In genomic region chr1:125435018-125435368, GRCm38 (mm10) we compare ENCODE assay signal across 8 mouse cellular contexts. TPM values are rescaled to one million over a fixed set of nuclear protein-coding genes. Genes with fewer than 3 reads are reported as not detected.
A peak's percentile ranks its signal among the peaks of the same experiment; 100 is the strongest.
DNase-seq lines count a peak whose midpoint lies in the region; ATAC-seq and TF ChIP-seq lines count a peak whose summit lies in the region.

No protein-coding gene starts in this region.

- peaks cover 4% of the 10 kb centered on the region; the same call in 1 of the 2 replicates for H3K4me1 ChIP-seq in embryonic facial prominence, embryonic 12.5 days
- H3K4me1 ChIP-seq in hindbrain, embryonic 16.5 days (ENCODE audit: control insufficient read depth, insufficient read depth, low read depth, low read length), result peaks cover 16% of the 10 kb centered on the region
- H3K4me1 ChIP-seq in midbrain, postnatal 0 days (ENCODE audit: insufficient read depth, low read length), result peaks cover 16% of the 10 kb centered on the region

- ATAC-seq in embryonic facial prominence, embryonic 12.5 days (ENCODE audit: insufficient number of reproducible peaks, insufficient read depth, low FRiP score, low TSS enrichment), result no peak
- ATAC-seq in hindbrain, embryonic 16.5 days, result no peak; the same call in none of the 2 replicates
- ATAC-seq in midbrain, postnatal 0 days (ENCODE audit: low FRiP score), result no peak; the same call in 1 of the 2 replicates

- WGBS in embryonic facial prominence, embryonic 12.5 days, result 1% methylated on average over 21 of the region's 23 CpGs
- 1% methylated on average over 13 of the region's 23 CpGs for WGBS in hindbrain, embryonic 16.5 days
- 2% methylated on average over 19 of the region's 23 CpGs for WGBS in midbrain, postnatal 0 days

- peak overlapping the region; percentile 97 for H3K27ac ChIP-seq in left cerebral cortex, adult 2 months
- peak overlapping the region; percentile 98 for H3K27ac ChIP-seq in embryonic facial prominence, embryonic 12.5 days
- H3K27ac ChIP-seq in hindbrain, embryonic 16.5 days (ENCODE audit: low read depth, low read length), result peak overlapping the region; percentile 97
- peak overlapping the region; percentile 95 for H3K27ac ChIP-seq in midbrain, postnatal 0 days (ENCODE audit: low read depth, low read length)

- H3K9me3 ChIP-seq in embryonic facial prominence, embryonic 12.5 days, result no peaks in the 10 kb centered on the region
- no peaks in the 10 kb centered on the region for H3K9me3 ChIP-seq in hindbrain, embryonic 16.5 days (ENCODE audit: control insufficient read depth, low read length)
- H3K9me3 ChIP-seq in midbrain, postnatal 0 days (ENCODE audit: low read length), result no peaks in the 10 kb centered on the region

- no peak for DNase-seq in left cerebral cortex, adult 2 months (ENCODE audit: extremely low spot score in 1 of 2, low spot score in 2 of 2)
- DNase-seq in left cerebral cortex, postnatal 14 days (ENCODE audit: low spot score in 2 of 2), result no peak
- no peak for DNase-seq in midbrain, postnatal 0 days (ENCODE audit: low spot score)
- no peak for DNase-seq in Muller cell, postnatal 12 days (ENCODE audit: inconsistent ontology term)
- DNase-seq in cerebellum, postnatal 36 days, result no peak
- DNase-seq in right cerebral cortex, postnatal 25 days, result no peak

- intact Hi-C loops in left cerebral cortex, adult 2 months (cut with DNase I), result loop anchor here (1.0 kb wide), 1 partner anchor 125 kb away; the partner anchor contains the start of gene Slc35f5
- intact Hi-C loops in left cerebral cortex, postnatal 14 days (cut with DNase I), result loop anchor here (1.0 to 5.0 kb wide), 2 partner anchors 57 to 125 kb away; partner anchors contain the start of gene Slc35f5

- no peak for TF ChIP-seq CTCF in left cerebral cortex, adult 2 months (IDR thresholded peaks at IDR 0.05)
- TF ChIP-seq CTCF in midbrain, postnatal 0 days (IDR thresholded peaks at IDR 0.05), result no peak

- no peaks in the 10 kb centered on the region for H3K36me3 ChIP-seq in embryonic facial prominence, embryonic 12.5 days
- no peaks in the 10 kb centered on the region for H3K36me3 ChIP-seq in hindbrain, embryonic 16.5 days (ENCODE audit: control insufficient read depth, insufficient read depth, low read length)
- no peaks in the 10 kb centered on the region for H3K36me3 ChIP-seq in midbrain, postnatal 0 days (ENCODE audit: insufficient read depth, low read length)

- H3K4me2 ChIP-seq in embryonic facial prominence, embryonic 12.5 days (replicated peaks), result peak overlapping the region; percentile 56
- peak overlapping the region; percentile 71 for H3K4me2 ChIP-seq in hindbrain, embryonic 16.5 days (ENCODE audit: low read length)
- peak overlapping the region; percentile 57 for H3K4me2 ChIP-seq in midbrain, postnatal 0 days (ENCODE audit: low read depth, low read length, poor library complexity, severe bottlenecking)

- peak overlapping the region; percentile 91 for H3K4me3 ChIP-seq in left cerebral cortex, adult 2 months
- H3K4me3 ChIP-seq in embryonic facial prominence, embryonic 12.5 days, result peak overlapping the region; percentile 83
- peak overlapping the region; percentile 80 for H3K4me3 ChIP-seq in hindbrain, embryonic 16.5 days (ENCODE audit: low read length)
- H3K4me3 ChIP-seq in midbrain, postnatal 0 days (ENCODE audit: low read depth, low read length), result peak overlapping the region; percentile 85

- H3K9ac ChIP-seq in embryonic facial prominence, embryonic 12.5 days, result peak overlapping the region; percentile 88
- H3K9ac ChIP-seq in hindbrain, embryonic 16.5 days (ENCODE audit: low read depth, low read length), result peak overlapping the region; percentile 91
- peak overlapping the region; percentile 92 for H3K9ac ChIP-seq in midbrain, postnatal 0 days (replicated peaks; ENCODE audit: low read length, poor library complexity, severe bottlenecking)

- H3K27me3 ChIP-seq in embryonic facial prominence, embryonic 12.5 days, result no peaks in the 10 kb centered on the region
- no peaks in the 10 kb centered on the region for H3K27me3 ChIP-seq in hindbrain, embryonic 16.5 days (replicated peaks; ENCODE audit: control insufficient read depth, insufficient read depth, low read length)
- no peaks in the 10 kb centered on the region for H3K27me3 ChIP-seq in midbrain, postnatal 0 days (ENCODE audit: insufficient read depth, low read length)

RNA-seq across cellular contexts. Expression of gene Actr3, which starts 0.5 kb away (rescaled TPM):
- 100 to 1,000 TPM; 228 to 240 TPM for total RNA-seq in left cerebral cortex, adult 2 months (2021)
- 100 to 1,000 TPM; 224 to 226 TPM for total RNA-seq in left cerebral cortex, postnatal 14 days (2021)
- 227 and 243 TPM in 2 replicates for polyA plus RNA-seq in embryonic facial prominence, embryonic 12.5 days (2016; fragmentation: Nextera tagmentation; extraction: Ambion mirVana)
- 221 and 232 TPM in 2 replicates for polyA plus RNA-seq in hindbrain, embryonic 16.5 days (2015; fragmentation: Nextera tagmentation; extraction: Ambion mirVana)
- total RNA-seq in midbrain, postnatal 0 days (2014; rRNA removed), result 201 and 246 TPM in 2 replicates
- 175 and 179 TPM in 2 replicates for polyA plus RNA-seq in midbrain, postnatal 0 days (2015; fragmentation: Nextera tagmentation; extraction: Ambion mirVana)
